18 mouse cellular contexts compared by ENCODE assay signal in genomic region chr8:122784756-122785155, GRCm38 (mm10).
"Had no signal": no experiment of that assay in that cellular context is flagged by ENCODE, and none has a peak within 500 bp of the region (broad histone marks: within the 10 kb centered on the region; RNA-seq: fewer than 3 reads in every experiment).

No protein-coding gene starts in this region.

- H3K4me3 ChIP-seq: liver, embryonic 15.5 days; lung, embryonic 15.5 days; megakaryocyte, embryonic 14.5 days; midbrain, embryonic 13.5 days; midbrain, embryonic 15.5 days; neural tube, embryonic 12.5 days had no signal

- DNase-seq: liver, postnatal 0 days; lung, adult 2 months; lung, postnatal 14 days; lung, postnatal 36 days; right cerebral cortex, postnatal 14 days; spleen, adult 18-20 months; thymus, adult 18-20 months; thymus, postnatal 14 days; thymus, postnatal 36 days had no signal

- H3K27me3 ChIP-seq: liver, embryonic 15.5 days; lung, embryonic 15.5 days; midbrain, embryonic 13.5 days; midbrain, embryonic 15.5 days; neural tube, embryonic 12.5 days had no signal

- H3K4me2 ChIP-seq: liver, embryonic 15.5 days; lung, embryonic 15.5 days; midbrain, embryonic 11.5 days; midbrain, embryonic 13.5 days; midbrain, embryonic 15.5 days; neural tube, embryonic 12.5 days had no signal

- ATAC-seq: liver, postnatal 0 days; lung, postnatal 0 days; midbrain, embryonic 13.5 days; midbrain, embryonic 15.5 days had no signal

- H3K27ac ChIP-seq: liver, embryonic 15.5 days; lung, embryonic 15.5 days; macrophage; midbrain, embryonic 13.5 days; midbrain, embryonic 15.5 days; neural tube, embryonic 12.5 days had no signal
